Mouse (Mus musculus) heart, adult 2 months (tissue): ENCODE measurements at regions not wholly inside any gene's neighbourhood (a gene's known extent, or its start where the extent isn't known, plus 50 kb on each side); places are given as distances from the start of the nearest gene placed in this dataset.

Source experiments
- CTCF ChIP-seq: fragments of 200-600 bp; IDR thresholded peaks from 2 replicates; pipeline ENCODE4 v1.8.1; 2022; ENCODE audit warnings: antibody characterized with exemption, mild to moderate bottlenecking, moderate library complexity
- EP300 ChIP-seq: fragments of 200-500 bp; IDR thresholded peaks from 2 replicates; pipeline ENCODE4 v1.6.1; 2011; ENCODE audit warnings: low read depth, low read length, control low read depth; ENCODE audit not compliant: insufficient read depth
- POLR2A ChIP-seq: fragments of 200-500 bp; IDR thresholded peaks from 2 replicates; pipeline ENCODE4 v1.6.1; 2011; ENCODE audit warnings: mild to moderate bottlenecking, low read depth, low read length, control low read depth; ENCODE audit not compliant: insufficient read depth

DNA sequence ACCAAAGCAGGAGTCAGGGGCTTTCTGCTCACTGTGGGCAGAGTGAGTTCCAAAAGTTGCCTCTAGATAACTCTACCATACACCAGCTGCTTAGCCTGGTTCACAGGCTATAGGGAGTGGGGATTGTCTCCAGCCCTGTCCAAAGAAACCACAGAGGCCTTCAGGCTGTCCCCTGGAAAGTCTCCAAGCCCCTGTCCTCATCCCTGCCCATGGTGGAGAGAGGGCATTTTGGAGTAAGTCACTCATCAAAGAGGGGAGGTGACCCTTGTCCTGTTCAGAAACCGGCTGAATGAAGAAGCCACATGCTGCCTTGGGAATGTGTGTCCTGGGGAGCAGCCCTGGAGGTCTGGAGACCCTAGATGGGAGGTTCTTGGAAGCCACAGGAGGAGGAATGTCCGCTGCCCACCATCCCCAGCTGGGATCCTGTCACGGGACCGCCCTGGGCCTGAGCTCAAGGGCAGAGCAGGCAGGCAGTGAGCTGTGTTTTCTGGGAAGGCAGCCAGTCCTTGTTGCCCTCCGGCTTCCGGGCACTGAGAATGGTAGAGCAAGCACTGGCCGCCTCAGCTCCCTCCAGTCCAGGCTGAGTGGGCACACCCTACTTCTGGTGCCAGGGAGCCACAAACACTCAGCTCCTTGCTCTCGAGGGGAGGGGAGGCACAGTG, 78.4 kb downstream of the Cpn2 start:
- TF ChIP-seq CTCF (no peak), EP300 (0 out of 2 replicates have a peak, but pooled peaks have one; percentile 52), POLR2A (peak; percentile 41; the same call in 1 of the 2 replicates)
